Mouse (Mus musculus) 3134 (cell line): ENCODE results near the gene Rab37.

Experiments used
- DNase-seq: peaks from one replicate; pipeline ENCODE4 v3.0.0-alpha.2; 2011; ENCODE audit warnings: low spot score; ENCODE audit not compliant: insufficient read length; ENCODE audit errors: extremely low read depth

The Rab37 gene

DNA sequence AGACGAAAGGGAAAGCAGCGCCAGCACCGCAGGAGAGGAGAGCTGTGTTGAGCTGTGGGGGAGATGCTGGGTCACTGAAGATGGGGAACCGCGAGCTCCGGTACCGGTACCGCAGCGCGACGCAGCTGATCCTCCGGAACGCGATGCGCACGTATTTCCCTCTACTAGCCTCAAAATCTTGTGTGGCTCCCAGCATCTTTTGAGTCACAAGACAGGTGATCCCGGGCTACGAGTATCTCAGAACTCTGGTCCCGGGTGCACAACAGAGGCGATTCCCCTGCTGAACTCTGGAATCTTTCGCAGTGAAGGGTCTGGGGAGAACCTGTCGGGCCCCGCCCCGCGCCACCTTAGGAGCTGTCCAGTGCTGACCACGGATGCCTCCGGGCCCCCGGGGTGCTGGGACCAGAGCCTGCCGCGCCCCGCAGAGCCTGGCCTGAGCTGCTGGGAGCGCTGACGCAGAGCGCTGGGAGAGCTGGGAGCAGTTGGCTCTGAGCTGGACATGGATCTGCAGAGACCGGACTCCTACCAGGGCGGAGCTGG lies at the start of gene Rab37:
TSS of gene Rab37 (plus strand) at position 70 of the 540 bp plus-strand sequence.
- no peak for DNase-seq

DNA sequence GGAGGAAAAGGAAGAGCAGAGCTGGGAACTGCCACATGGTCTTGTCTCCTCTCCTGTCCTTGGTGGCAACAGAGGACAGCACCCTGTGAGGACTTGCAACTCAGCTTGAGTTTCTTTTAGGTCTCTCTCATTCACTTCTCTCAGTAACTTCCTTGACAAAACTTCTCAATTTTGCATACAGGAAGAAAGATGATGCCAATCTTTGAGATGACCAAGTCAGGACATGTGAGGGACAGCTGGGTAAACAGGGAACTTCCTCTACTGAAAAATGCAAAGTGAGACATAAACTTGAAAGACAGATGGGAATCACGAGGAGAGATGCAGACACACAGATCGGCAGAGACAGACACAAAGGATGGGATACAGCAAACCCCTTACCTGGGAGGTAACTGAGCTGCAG lies 43.0 kb upstream of the Rab37 start, which contains the start of gene Cd300ld3:
TSS of gene Cd300ld3 (minus strand) at position 151 of the 400 bp plus-strand sequence.
- no peak for DNase-seq

DNA sequence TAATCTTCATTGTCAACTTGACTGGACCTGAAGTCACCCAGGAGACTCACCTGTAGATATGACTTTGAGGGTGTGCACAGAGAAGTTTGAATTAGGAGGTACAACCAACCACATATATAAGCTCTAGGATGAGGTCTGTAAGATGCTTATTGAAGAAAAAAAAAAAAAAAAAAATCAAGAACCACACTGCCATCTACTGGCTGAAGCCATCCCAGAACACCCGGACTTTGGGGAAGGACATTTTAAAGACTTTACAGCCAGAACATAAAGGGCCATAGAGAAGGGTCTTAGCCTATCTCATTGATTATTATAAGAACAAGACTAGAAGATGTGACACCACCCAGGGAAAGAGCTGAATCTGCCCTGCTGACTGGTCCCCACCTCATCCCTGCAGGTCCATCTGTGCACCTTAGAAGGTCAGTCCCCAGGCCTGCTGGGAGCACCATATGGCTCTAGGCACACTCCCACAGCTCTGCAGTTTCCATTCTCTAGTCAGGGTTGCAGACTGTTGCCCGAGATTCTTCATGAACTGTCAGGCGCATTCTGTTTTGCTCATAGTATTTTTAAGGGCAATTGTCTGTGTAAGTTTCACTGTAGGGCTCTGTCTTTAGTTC lies 41.8 kb upstream of the Rab37 start:
- peak; percentile 24 for DNase-seq

DNA sequence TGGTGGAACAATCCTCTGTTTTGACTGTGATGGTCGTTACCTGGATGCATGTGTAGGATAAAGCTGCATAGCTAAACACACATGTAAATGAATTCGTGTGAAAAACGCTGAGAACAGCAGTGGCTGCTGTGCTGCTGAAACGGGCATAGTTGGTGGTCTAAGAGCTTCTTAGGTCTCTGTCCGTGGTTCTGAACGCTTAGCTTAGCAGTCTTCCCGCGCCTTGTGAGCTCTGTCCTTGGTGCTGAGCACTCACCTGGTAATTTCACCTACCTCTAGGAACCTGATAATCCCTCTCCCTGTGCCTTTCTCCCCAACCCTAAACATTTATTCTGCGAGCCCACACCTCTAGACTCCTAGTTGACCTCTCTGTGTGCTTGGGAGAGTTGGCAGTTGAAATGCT lies 39.0 kb upstream of the Rab37 start:
- DNase-seq: no peak

DNA sequence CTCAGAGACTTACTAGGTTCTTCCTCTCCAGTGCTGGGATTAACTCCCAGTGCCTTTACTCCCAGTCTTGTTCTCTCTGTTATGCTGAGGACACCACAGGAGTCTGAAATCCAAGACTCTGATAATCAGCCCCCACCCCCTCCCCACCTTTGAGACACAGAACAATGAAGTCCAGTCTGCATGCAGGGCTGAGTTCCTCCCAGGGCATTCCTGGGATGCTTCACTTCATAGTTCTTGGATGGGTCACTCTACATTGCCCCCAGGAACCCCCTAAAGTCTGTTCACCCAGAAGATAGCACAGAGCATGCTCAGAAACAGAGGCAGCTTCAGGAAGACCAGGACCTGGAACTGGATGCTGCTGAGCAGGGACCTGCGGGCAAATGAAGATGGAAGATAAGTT lies 38.2 kb upstream of the Rab37 start:
- DNase-seq: no peak

DNA sequence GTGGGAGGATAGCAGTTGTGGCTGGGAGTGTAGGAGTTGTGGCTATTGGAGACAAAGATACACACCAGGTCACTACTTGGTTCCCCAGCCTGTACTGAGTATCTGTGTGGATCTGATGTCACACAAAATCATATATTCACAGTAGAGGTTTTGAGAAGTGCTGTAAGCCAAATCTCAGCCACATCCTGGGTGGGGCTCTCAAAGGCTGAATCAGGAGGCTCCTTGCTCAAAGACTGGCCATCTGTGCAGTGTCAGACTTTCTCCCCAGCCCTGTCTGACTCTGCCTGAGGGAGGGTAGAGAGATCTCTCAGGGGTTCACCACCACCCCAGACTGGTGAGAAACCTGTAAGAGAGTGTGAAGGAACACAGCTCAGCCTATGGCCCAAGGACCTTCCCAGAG lies 36.7 kb upstream of the Rab37 start:
- peak; percentile 19 for DNase-seq

DNA sequence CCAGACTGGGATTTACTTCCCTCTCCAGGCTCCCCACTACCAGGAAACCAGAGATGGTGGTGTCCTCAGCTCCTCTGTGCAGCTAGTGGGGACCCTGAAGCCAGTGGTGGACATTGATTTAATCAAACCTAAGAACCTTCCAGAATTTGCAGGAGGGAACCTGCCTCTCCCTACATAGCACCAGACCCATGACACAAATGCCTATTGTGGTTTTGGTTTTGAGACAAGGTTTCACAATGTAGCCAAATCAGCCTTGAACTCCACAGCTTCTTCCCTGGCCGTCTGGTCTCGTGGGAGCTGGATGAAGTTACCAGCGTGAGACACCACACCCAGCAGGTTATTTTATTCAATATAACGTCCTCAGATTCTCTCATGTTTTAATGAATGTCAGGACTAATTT lies 32.5 kb upstream of the Rab37 start:
- no peak for DNase-seq

DNA sequence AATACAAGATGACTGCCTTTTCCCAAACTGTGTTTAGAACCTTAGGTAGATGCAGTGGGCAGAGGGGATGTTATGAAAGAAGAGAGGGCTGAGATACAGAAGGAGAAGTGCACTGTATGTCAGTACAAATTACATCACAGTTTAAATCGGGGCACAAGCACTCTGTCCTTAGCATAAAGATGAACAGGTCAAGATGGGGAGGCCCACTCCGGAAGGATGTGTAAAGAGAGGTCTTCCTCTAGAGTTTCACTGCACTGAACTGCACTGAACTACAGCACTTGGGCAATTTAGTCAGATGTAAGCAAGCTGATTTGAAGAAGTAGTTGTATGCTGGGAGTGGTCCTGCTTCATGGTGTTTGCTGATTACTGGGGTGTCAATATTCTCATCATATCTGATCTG lies 31.4 kb upstream of the Rab37 start:
- DNase-seq: no peak

DNA sequence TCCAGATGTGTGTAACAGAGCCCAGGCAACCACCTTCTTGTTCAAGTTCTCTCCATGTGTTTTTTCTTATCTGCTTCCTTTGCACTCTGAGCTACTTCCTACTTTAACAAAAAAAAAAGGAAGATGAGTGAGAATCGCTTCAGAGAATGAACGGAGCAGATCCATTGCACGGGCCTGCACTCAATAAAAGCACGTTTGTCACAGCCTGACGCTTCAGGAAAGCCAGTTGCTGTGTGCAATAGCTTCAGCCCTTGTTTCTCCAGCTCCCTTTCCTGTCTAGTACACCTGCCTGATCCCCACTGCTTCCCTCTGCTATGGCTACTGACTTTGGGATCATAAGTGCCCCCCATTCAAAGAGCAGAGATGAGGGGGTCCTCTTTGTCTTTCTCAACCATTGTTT lies 29.2 kb upstream of the Rab37 start, which contains the start of gene Cd300e:
TSS of gene Cd300e (minus strand) at position 101 of the 400 bp plus-strand sequence.
- no peak for DNase-seq

DNA sequence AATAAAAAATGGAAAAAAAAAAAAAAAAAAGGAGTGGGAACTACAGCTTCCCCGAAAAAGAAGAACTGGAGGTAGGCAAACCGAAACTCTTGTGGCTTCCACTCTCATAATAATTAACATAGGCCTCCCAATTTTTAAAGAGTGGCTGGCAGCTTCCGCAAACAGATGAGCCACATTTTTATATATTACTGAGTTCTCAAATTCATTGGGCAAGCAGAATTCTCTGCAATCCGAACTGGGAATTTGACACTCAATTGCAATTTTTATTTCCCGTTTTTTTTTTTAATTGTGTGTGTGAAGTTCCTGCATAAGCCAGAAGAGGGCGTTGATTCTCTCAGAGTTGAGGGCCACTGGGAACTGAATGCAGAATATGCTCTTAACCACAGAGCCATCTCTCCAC lies 24.5 kb upstream of the Rab37 start:
- no peak for DNase-seq

DNA sequence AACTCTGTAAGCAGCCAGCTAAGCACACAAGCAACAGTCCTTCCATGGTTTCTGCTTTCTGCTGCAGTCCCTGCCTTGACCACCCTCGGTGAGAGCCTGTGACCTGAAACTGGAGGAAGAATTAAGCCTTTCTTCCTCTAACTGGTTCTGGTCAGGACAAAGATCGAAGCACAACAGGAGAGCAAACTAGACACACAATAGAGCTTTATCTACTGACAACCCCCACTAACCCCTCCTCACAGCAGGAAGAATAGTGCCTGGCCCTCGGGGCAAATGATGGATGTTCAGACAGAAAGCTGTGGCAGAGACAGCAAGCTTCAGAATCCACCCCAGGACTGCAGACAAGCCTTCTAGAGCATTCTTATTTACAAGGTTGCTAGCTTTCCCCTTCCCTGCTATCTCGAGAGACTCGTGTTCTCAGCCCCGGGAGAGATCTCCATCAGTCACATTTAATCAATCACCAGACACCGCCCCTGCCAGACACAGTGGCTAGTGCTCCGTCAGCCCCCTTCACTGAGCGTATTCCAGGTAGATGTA lies 20.1 kb upstream of the Rab37 start:
- no peak for DNase-seq

GRCm38 (mm10) chr11:115071631-115072294 lies 19.5 kb upstream of the Rab37 start:
- peak; percentile 94 for DNase-seq

- DNase-seq: no peak
Measured at GRCm38 (mm10) chr11:115073002-115073401, 18.2 kb upstream of the Rab37 start.

DNA sequence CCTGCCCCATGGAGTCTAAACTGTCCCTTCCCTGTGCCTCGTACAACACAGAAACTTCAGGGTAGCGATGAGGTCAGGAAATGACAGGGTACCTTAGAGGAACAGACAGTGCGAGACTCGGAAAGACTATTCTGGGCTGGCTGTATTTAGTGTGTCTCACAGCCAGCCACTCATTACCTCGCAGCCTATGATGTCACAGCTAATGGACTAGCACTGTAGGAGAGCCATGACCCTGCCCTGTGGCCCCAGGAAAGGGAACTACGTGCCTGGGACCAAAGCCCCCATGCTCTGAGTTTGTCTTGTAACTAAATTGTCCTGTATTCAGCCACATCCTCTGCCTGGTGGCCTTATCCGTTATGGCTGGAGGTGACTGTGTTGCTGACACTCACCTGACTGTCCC lies 15.8 kb upstream of the Rab37 start:
- no peak for DNase-seq

DNA sequence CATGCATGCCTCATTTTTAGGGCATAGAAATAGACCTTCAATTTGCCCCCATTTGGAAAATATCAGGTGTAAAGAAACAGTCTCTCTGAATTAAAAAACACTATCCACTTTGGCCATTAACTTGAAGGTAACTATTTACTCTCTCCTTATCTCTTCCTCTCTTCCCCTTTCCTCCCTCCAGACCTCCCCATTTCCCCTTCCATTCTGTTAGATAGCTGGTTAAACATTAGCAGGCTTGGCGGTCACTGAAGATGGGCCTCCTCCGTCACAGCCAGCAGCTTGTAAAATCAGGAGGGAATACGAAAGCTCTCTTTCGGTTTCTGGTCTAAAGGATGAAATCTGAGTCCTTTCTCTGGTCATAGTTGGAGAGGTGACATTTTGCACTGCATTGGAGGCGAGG lies 15.4 kb upstream of the Rab37 start:
- no peak for DNase-seq

- DNase-seq: no peak
Measured at GRCm38 (mm10) chr11:115077436-115077835, 13.8 kb upstream of the Rab37 start.

DNA sequence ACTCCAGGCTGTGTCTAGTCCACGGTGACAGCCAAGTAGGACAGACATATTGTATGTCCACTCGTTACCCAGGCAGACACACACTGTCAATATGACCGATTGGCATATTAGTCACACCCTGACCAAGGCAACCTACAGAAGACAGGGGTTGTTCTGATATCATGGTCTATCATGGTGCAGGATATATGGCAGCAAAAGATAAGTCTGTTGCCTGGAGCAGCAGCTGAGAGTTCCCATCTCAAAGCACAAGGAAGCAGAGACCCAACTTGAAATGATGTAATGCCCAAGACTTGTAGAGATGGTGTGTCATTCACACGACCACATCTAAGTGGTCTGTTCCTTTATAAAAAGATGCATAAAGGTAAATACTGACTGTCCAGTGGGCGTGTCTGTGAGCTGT lies 12.6 kb upstream of the Rab37 start:
- no peak for DNase-seq

DNA sequence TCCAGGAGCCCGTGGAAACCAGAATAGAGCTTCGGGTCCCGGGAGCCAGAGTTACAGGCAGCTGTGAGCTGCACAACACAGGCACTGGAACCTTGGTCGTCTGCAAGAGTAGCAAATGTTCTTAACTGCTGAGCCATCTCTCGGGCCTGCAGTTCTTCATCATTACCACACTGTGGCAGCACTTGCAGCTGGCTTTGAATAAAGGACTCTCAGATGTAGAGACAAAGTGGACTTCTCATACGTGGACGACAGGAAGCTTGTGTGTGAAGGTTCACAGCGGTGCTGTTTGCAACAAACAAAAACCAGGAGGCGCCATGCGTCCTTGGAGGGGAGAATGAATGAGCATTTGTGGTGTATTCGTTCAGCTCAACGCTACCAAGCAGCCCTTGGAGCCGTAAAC lies 10.3 kb upstream of the Rab37 start:
- DNase-seq: peak; percentile 49

GRCm38 (mm10) chr11:115081373-115081772 lies 9.9 kb upstream of the Rab37 start:
- no peak for DNase-seq

GRCm38 (mm10) chr11:115082196-115082595 lies 9.0 kb upstream of the Rab37 start:
- DNase-seq: no peak

DNA sequence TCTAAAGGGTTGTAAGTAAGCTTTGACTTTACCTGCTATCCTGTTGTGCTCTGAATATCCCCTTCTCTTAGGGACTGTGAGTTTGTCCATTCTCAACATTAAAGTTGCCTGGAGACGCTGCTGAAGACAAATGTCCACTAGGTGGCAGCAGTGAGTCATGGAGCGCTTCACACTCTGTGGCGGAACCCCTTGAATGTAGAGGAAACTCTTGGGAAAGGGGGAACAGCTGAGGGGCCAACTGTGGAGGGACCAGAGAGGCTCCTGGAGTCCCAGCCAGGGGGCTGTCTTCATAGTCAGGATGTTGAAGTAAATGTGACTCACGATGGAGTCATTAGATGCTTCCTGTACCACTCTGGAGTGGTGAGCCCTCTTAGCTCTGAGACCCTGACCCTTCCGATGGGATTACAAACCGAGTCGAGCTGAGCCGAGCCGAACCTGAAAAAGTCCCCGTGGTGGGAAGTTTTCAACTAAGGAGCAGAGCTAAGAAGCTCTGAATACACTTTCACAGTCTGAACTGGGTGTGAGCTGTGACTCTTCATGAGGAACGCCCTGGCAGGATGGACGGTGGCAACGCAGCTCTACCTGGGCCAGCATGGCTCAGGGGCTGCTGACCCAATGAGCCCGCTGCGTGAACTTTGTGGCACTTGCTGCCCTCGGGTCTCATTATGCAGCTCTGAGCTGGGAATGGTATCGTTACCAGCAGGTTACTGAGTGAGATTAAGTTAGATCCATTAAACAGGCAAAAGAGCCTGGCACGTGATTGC lies 7.7 kb upstream of the Rab37 start:
- peak; percentile 21 for DNase-seq
